Mouse (Mus musculus): ENCODE measurements at regions not wholly inside any gene's neighbourhood (a gene's known extent, or its start where the extent isn't known, plus 50 kb on each side); places are given as distances from the start of the nearest gene placed in this dataset.

- DNase-seq (ENCODE audit: low read depth, low spot score): no peak
Measured at GRCm38 (mm10) chr6:81564295-81564694, 359.2 kb upstream of the Gcfc2 start.

- no peak for DNase-seq (ENCODE audit: low read depth, low spot score)
Measured at GRCm38 (mm10) chr6:81586441-81587117, 336.9 kb upstream of the Gcfc2 start.

- no peak for DNase-seq (ENCODE audit: low read depth, low spot score)
Measured at GRCm38 (mm10) chr6:81589727-81590126, 333.7 kb upstream of the Gcfc2 start.

GRCm38 (mm10) chr6:81595926-81596325, 327.5 kb upstream of the Gcfc2 start:
- no peak for DNase-seq (ENCODE audit: low read depth, low spot score)

GRCm38 (mm10) chr6:81608637-81609036, 314.8 kb upstream of the Gcfc2 start:
- no peak for DNase-seq (ENCODE audit: low read depth, low spot score)

- DNase-seq (ENCODE audit: low read depth, low spot score): no peak
Measured at GRCm38 (mm10) chr6:81611980-81612379, 311.5 kb upstream of the Gcfc2 start.

- DNase-seq (ENCODE audit: low read depth, low spot score): no peak
Measured at GRCm38 (mm10) chr6:81618018-81618417, 305.5 kb upstream of the Gcfc2 start.

GRCm38 (mm10) chr6:81621028-81621427, 302.4 kb upstream of the Gcfc2 start:
- DNase-seq (ENCODE audit: low read depth, low spot score): no peak

- no peak for DNase-seq (ENCODE audit: low read depth, low spot score)
Measured at GRCm38 (mm10) chr6:81622714-81623113, 300.8 kb upstream of the Gcfc2 start.

- DNase-seq (ENCODE audit: low read depth, low spot score): no peak
Measured at GRCm38 (mm10) chr6:81625016-81625415, 298.5 kb upstream of the Gcfc2 start.

GRCm38 (mm10) chr6:81633586-81633985, 289.9 kb upstream of the Gcfc2 start:
- no peak for DNase-seq (ENCODE audit: low read depth, low spot score)

GRCm38 (mm10) chr6:81647615-81648375, 275.7 kb upstream of the Gcfc2 start:
- DNase-seq (ENCODE audit: low read depth, low spot score): no peak

- DNase-seq (ENCODE audit: low read depth, low spot score): no peak
Measured at GRCm38 (mm10) chr6:81651856-81652255, 271.6 kb upstream of the Gcfc2 start.

GRCm38 (mm10) chr6:81655205-81655604, 268.3 kb upstream of the Gcfc2 start:
- no peak for DNase-seq (ENCODE audit: low read depth, low spot score)

- no peak for DNase-seq (ENCODE audit: low read depth, low spot score)
Measured at GRCm38 (mm10) chr6:81660478-81661395, 262.7 kb upstream of the Gcfc2 start.

GRCm38 (mm10) chr6:81668944-81669343, 254.5 kb upstream of the Gcfc2 start:
- DNase-seq (ENCODE audit: low read depth, low spot score): no peak

- no peak for DNase-seq (ENCODE audit: low read depth, low spot score)
Measured at GRCm38 (mm10) chr6:81673316-81673715, 250.2 kb upstream of the Gcfc2 start.

- DNase-seq (ENCODE audit: low read depth, low spot score): no peak
Measured at GRCm38 (mm10) chr6:81697284-81697683, 226.2 kb upstream of the Gcfc2 start.

- no peak for DNase-seq (ENCODE audit: low read depth, low spot score)
Measured at GRCm38 (mm10) chr6:81698173-81698572, 225.3 kb upstream of the Gcfc2 start.

- DNase-seq (ENCODE audit: low read depth, low spot score): no peak
Measured at GRCm38 (mm10) chr6:81714867-81715266, 208.6 kb upstream of the Gcfc2 start.

- DNase-seq (ENCODE audit: low read depth, low spot score): no peak
Measured at GRCm38 (mm10) chr6:81716371-81716770, 207.1 kb upstream of the Gcfc2 start.

Data from retina, adult 2 months (tissue).